Mouse (Mus musculus) midbrain, embryonic 13.5 days (tissue): Measurements from ENCODE around the gene Garnl3. TPM values are rescaled to one million over a fixed set of nuclear protein-coding genes. Genes with fewer than 3 reads are reported as not detected.

Experiments used
- ATAC-seq: fragments of 200-750 bp; cut with Nextera tagmentation; 2 replicates; pipeline ENCODE4 v1.8.0; 2017; ENCODE audit warnings: mild to moderate bottlenecking, moderate TSS enrichment, moderate library complexity
- H3K27ac ChIP-seq: fragments of 300-500 bp; sonication (generic); 2 replicates; pipeline ENCODE4 v1.5.1; 2015; ENCODE audit warnings: inconsistent platforms, mild to moderate bottlenecking, moderate library complexity
- H3K27me3 ChIP-seq: fragments of 300-500 bp; sonication (generic); 2 replicates; pipeline ENCODE4 v1.6.1; 2015; ENCODE audit warnings: mild to moderate bottlenecking, inconsistent platforms
- H3K36me3 ChIP-seq: fragments of 300-500 bp; sonication (generic); 2 replicates; pipeline ENCODE4 v1.6.1; 2015; ENCODE audit warnings: mild to moderate bottlenecking, inconsistent platforms
- H3K4me1 ChIP-seq: fragments of 300-500 bp; sonication (generic); replicated peaks from 2 replicates; pipeline ENCODE4 v1.6.1; 2015; ENCODE audit warnings: inconsistent platforms
- H3K4me2 ChIP-seq: fragments of 300-500 bp; sonication (generic); replicated peaks from 2 replicates; pipeline ENCODE4 v1.6.1; 2015; ENCODE audit warnings: moderate library complexity, mild to moderate bottlenecking, inconsistent platforms
- H3K4me3 ChIP-seq: fragments of 300-500 bp; sonication (generic); replicated peaks from 2 replicates; pipeline ENCODE4 v1.5.1; 2015; ENCODE audit warnings: mild to moderate bottlenecking, inconsistent platforms
- H3K9ac ChIP-seq: fragments of 300-500 bp; sonication (generic); replicated peaks from 2 replicates; pipeline ENCODE4 v1.6.1; 2015; ENCODE audit warnings: mild to moderate bottlenecking, inconsistent platforms
- H3K9me3 ChIP-seq: fragments of 300-500 bp; sonication (generic); 2 replicates; pipeline ENCODE4 v1.6.1; 2016; ENCODE audit warnings: mild to moderate bottlenecking, inconsistent platforms
- WGBS: fragments of 180-500 bp; shearing (Covaris S2); methylation state at CpG from one replicate; pipeline ENCODE4 v1.1.7; 2015; 5-methylcytosine and 5-hydroxymethylcytosine counted together
- polyA plus RNA-seq: library from polyadenylated mRNA; unstranded; fragments of >200 nt; fragmentation: Nextera tagmentation; extraction: Ambion mirVana; gene quantifications from 2 replicates; pipeline ENCODE4 v1.2.1, GENCODE M21; 2015

The Garnl3 gene
- polyA plus RNA-seq, 1 experiment from 2014 or later: 24.2 TPM

DNA sequence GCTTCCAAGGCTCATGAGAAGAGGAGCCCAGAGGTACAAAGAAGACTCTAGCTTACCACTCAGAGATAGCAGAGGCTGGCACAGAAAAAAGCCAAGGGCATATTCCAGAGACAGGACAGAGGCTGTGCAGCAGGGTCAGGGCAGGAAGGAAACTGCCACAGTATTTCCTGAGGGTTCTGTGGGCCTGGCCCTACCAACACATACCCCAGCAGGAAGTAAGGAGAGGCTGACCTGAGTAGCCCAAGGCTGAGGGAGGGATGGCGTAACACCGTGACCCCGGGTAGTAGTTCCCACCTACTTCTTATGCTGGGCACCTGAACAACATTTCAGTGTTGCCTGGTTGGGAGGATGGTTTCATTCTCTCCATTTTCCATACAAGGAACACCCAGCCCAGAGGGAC, 35.6 kb upstream of the Garnl3 start:
- Histone ChIP-seq H3K9me3 (no peaks in the 10 kb centered on the region), H3K27me3 (no peaks in the 10 kb centered on the region), H3K4me1 (peaks cover 5% of the 10 kb centered on the region), H3K4me2 (no peak overlapping the region), H3K36me3 (peaks cover 70% of the 10 kb centered on the region), H3K27ac (no peak overlapping the region), H3K9ac (no peak overlapping the region), H3K4me3 (no peak overlapping the region)
- WGBS: 95% methylated on average over 3 of the region's 3 CpGs
- no peak for ATAC-seq

DNA sequence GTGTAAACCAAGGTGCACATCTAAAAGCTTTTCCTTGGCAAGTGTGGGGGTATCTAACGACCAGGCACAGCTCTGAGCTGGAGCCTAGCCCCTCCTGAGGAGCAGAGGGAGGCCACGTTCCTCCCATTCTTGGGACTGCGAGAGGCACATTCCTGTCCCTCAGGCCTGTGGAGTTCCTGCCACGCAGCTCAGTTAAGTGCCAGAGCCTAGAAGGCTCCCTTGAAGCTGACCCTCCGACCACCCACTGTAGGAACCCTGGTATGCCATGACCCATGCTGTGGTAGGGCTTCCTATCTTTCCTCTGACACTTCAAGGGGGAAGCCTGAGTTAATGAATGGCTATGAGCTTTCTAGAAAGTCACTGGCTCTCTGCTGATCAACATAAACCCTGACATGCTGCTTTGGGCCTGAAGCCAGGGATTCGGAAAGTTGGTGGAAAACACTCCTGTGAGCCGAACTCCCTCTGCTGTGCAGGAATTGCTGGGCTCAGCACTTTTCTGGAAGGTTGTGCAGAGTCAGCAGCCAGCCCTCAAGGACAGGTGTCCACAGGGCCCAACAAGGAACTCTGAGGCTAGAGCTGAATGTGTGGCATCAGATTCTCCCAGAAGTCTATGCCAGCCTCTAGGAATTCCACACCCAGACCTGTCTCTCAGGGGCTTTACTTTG, 34.4 kb upstream of the Garnl3 start:
- Histone ChIP-seq H3K4me2 (no peak overlapping the region), H3K27ac (no peak overlapping the region), H3K4me1 (no peaks in the 10 kb centered on the region), H3K27me3 (no peaks in the 10 kb centered on the region), H3K4me3 (no peak overlapping the region), H3K9me3 (no peaks in the 10 kb centered on the region), H3K9ac (no peak overlapping the region), H3K36me3 (peaks cover 75% of the 10 kb centered on the region)
- no peak for ATAC-seq
- WGBS: 67% methylated on average over 7 of the region's 7 CpGs

DNA sequence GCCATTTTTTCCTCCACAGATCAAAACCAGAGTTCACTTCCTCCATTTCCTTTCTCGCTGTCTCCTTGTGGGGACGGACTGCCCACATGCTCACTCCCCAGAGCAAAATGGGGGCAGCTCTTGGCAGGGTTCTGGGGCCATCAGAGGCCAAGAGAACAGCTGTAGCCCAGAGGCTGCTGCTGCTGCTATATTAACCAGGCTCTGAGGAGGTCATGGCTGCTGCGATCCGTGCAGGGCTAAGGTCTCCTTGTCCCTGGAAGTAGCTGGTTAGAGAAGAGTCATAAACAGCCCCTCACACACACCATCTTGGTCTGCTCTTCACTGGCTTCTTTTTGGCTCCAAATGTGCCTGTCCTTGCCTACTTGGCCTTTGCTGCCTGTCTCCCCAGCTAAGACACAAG, 33.8 kb upstream of the Garnl3 start:
- Histone ChIP-seq H3K36me3 (peaks cover 71% of the 10 kb centered on the region), H3K9me3 (no peaks in the 10 kb centered on the region), H3K27me3 (no peaks in the 10 kb centered on the region), H3K4me3 (no peak overlapping the region), H3K4me2 (no peak overlapping the region), H3K27ac (no peak overlapping the region), H3K4me1 (no peaks in the 10 kb centered on the region), H3K9ac (no peak overlapping the region)
- WGBS: 91% methylated on average over 4 of the region's 4 CpGs
- no peak for ATAC-seq

DNA sequence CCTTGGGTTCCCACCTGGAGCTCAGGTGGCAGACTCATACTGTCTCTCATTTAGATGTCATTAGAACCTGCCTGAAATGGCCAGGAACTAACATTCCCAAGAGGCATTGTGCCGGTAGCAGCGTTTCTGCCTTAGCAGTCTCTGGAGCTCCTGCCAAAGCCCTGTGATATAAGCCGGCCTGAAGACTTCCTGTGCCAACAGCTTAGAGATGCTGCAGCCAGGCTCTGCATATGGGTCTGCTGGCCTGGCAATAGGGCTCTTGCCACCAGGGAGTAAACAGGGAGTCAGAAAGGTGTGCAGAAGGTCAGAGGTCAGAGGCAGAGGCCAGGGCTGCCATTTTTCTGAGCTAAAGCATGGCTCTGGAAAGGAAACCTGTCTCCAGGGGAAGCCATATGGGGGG, 33.2 kb upstream of the Garnl3 start:
- WGBS: 89% methylated on average over 3 of the region's 3 CpGs
- no peak for ATAC-seq
- Histone ChIP-seq H3K27me3 (no peaks in the 10 kb centered on the region), H3K4me2 (no peak overlapping the region), H3K9me3 (no peaks in the 10 kb centered on the region), H3K27ac (no peak overlapping the region), H3K4me1 (no peaks in the 10 kb centered on the region), H3K9ac (no peak overlapping the region), H3K36me3 (peaks cover 77% of the 10 kb centered on the region), H3K4me3 (no peak overlapping the region)

DNA sequence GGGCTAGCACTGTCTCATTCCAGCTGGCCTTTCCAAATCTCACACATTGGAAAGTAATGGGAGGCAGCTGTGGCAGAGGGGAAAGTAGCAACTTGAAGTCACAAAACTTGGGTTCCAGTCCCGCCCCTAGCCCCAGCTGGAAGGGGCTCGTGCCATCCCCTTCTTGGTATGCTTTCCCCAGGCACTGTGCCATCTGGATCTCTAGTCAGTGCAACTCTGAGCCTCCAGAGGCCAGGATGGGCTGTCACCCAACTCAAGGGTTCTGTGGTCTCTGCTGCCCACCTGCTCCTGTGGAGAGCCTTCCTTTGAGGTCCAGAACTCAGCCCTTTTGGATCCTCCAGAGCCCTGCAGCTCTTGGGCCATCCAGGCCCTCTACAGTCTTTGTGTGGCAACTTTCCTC, 30.7 kb upstream of the Garnl3 start:
- Histone ChIP-seq H3K9me3 (no peaks in the 10 kb centered on the region), H3K4me2 (no peak overlapping the region), H3K4me1 (no peaks in the 10 kb centered on the region), H3K27me3 (no peaks in the 10 kb centered on the region), H3K9ac (no peak overlapping the region), H3K4me3 (no peak overlapping the region), H3K36me3 (peaks cover 80% of the 10 kb centered on the region), H3K27ac (no peak overlapping the region)
- WGBS: 93% methylated on average over 2 of the region's 2 CpGs
- ATAC-seq: no peak

DNA sequence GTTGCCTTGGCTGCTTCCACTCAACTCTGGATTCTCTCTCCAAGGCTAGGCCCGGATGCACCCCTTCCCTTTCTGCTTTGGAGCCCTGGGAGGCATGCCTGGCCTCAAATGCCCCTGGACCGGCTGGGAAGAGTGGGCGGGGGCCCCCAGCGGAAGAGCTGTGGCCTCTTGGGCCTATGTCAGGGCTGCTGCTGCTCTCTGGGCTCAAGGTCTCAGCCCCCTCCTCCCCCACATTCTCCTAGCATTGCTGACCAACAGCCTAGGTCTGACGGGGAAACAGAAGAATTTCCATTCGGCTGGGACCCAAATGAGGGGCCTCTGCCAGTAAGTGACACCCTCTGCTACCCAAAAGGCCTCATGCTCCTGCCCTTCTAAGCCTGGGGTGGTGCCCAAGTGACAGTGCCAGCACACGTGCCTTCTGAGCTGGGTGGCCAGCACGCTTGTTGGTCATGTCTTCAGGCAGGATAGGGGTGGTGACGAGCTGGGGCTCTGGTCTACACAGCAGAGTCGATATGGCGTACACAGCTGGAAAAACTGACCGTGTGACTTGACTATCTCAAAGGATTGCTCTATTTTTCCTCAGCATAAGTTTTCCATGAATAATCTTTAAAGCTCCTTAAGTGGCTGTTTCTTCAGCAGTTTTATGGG, 29.0 kb upstream of the Garnl3 start:
- no peak for ATAC-seq
- H3K27ac ChIP-seq: no peak overlapping the region
- no peaks in the 10 kb centered on the region for H3K4me1 ChIP-seq
- no peaks in the 10 kb centered on the region for H3K9me3 ChIP-seq
- no peak overlapping the region for H3K4me3 ChIP-seq
- WGBS: 79% methylated on average over 12 of the region's 12 CpGs
- H3K4me2 ChIP-seq: no peak overlapping the region
- no peaks in the 10 kb centered on the region for H3K27me3 ChIP-seq
- H3K9ac ChIP-seq: 0 out of 2 replicates have a peak overlapping the region, but pooled peaks have one; percentile 6
- H3K36me3 ChIP-seq: peaks cover 72% of the 10 kb centered on the region

DNA sequence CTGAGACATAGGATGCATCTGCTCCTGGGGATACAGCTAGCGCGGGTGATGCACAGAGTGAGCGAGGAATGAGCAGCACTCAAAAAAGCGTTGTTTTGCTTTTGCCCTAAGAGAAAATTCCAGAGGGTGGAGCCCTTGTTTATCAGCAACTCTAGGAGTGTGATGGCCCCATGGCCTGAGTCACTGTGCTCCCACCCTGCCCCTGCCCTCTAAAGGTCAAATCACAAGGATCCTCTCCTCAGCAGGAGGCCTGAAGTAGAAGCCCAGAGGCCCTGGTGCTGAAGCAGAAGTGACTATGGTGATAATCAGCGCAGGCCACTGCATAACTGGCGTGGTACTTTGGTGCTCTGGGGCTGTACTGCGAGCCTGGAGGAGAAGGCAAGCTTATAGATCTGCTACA, 28.1 kb upstream of the Garnl3 start:
- Histone ChIP-seq H3K9ac (no peak overlapping the region), H3K4me2 (no peak overlapping the region), H3K27ac (no peak overlapping the region), H3K9me3 (no peaks in the 10 kb centered on the region), H3K36me3 (peaks cover 67% of the 10 kb centered on the region), H3K4me1 (no peaks in the 10 kb centered on the region), H3K4me3 (no peak overlapping the region), H3K27me3 (no peaks in the 10 kb centered on the region)
- 93% methylated on average over 7 of the region's 7 CpGs for WGBS
- no peak for ATAC-seq

DNA sequence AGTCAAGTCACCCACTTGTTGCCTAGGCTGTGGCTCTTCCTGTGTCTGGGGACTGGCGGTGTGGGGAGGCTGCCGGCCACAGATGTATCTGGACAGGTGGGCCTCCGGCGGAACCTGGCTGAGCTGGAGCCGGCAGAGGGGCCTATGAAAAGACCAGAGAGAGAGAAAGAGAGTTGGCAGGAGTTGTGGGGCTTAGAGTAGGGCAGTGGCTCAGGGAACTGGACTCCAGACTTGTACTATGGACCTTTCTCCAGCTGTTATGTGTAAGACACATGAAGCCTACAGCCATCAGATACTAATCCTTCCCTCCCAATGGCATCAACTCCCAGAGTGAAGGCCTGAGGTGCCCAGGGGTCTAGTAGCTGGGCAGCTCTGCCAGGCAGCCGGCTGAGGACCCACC, 27.4 kb upstream of the Garnl3 start:
- WGBS: 92% methylated on average over 6 of the region's 6 CpGs
- no peak for ATAC-seq
- peaks cover 67% of the 10 kb centered on the region for H3K36me3 ChIP-seq
- H3K4me3 ChIP-seq: no peak overlapping the region
- H3K27ac ChIP-seq: no peak overlapping the region
- H3K4me2 ChIP-seq: no peak overlapping the region
- H3K4me1 ChIP-seq: no peaks in the 10 kb centered on the region
- H3K27me3 ChIP-seq: no peaks in the 10 kb centered on the region
- H3K9ac ChIP-seq: no peak overlapping the region
- H3K9me3 ChIP-seq: no peaks in the 10 kb centered on the region

DNA sequence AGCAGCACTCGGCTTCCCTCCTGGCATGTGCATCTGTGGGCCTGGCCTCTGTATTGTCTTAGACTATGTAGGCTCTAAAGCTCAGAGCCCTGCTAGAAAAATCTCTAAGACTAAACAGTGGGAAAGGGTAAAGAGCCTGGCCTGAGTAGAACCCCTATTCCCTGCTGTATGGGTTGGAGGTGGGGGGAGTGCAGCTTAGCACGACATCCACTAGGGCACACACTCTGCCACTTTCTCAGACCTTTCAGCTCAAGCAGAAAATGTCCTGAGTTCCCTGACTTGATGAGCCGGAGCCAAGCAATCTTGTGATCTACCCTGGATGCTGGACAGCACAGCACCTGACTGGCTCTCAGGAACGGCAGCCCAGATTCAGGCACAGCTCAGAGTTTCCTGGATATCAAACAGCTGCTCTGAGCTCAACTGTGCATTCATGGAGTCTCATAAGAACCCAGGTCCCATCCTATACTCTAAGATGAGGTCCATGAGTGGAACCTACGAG, 24.9 kb upstream of the Garnl3 start:
- no peak overlapping the region for H3K27ac ChIP-seq
- peaks cover 57% of the 10 kb centered on the region for H3K36me3 ChIP-seq
- H3K4me2 ChIP-seq: no peak overlapping the region
- no peaks in the 10 kb centered on the region for H3K9me3 ChIP-seq
- WGBS: 78% methylated on average over 5 of the region's 5 CpGs
- ATAC-seq: no peak
- no peaks in the 10 kb centered on the region for H3K4me1 ChIP-seq
- no peaks in the 10 kb centered on the region for H3K27me3 ChIP-seq
- no peak overlapping the region for H3K4me3 ChIP-seq
- H3K9ac ChIP-seq: no peak overlapping the region

DNA sequence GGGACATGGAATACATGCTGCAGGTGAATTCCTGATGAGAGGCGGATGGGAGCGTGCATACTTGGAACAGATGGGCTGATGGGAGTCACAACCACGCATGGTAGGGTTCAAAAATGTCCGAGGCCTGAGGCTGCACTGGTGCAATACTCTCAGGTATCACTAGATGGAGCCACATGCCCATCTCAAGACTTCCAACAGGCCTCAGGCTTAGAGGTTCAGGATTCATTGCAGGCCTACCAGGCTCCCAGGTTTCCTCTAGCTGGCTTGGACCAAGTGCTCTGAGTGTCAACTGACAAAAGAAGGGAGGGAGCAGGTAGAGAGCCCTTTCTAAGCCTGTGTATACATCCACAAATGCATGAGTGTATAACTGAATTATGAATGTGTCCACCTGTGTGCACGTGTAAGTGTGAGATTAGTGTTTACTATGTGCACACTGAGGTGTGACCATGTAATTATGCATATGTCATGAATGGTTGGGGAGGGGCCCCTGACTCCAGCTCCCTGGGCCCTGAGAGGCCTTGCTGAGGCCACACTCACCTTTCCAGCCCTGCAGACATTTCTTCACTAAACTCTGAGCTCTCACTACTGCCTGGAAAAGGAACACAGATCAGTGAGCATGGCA, 23.4 kb upstream of the Garnl3 start:
- no peak overlapping the region for H3K27ac ChIP-seq
- no peaks in the 10 kb centered on the region for H3K9me3 ChIP-seq
- no peak overlapping the region for H3K4me2 ChIP-seq
- ATAC-seq: peak; percentile 72
- 26% methylated on average over 5 of the region's 5 CpGs for WGBS
- H3K4me3 ChIP-seq: no peak overlapping the region
- peaks cover 57% of the 10 kb centered on the region for H3K36me3 ChIP-seq
- no peaks in the 10 kb centered on the region for H3K4me1 ChIP-seq
- H3K27me3 ChIP-seq: no peaks in the 10 kb centered on the region
- no peak overlapping the region for H3K9ac ChIP-seq

DNA sequence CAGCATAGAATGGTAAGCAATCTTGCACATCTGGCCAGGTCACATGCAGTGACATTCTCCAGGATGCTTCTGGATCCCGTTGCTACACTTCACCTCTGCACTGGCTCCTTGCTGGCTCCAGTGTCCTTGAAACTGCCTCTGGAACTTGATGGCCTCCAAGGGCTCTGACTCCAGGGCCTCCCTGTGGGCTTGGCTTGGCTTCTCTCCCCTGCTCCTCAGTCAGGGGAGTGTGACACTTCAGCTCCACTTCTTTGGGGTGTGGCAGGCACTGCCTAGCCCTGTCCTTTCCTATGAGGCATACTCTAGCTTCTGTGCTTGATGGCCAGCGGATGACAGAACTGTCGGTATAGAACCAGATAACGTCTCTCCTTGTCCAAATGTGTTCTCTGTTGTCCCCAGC, 15.5 kb upstream of the Garnl3 start:
- no peak overlapping the region for H3K27ac ChIP-seq
- H3K9ac ChIP-seq: no peak overlapping the region
- H3K36me3 ChIP-seq: peaks cover 60% of the 10 kb centered on the region
- no peak for ATAC-seq
- H3K27me3 ChIP-seq: no peaks in the 10 kb centered on the region
- no peaks in the 10 kb centered on the region for H3K9me3 ChIP-seq
- no peak overlapping the region for H3K4me2 ChIP-seq
- H3K4me1 ChIP-seq: no peaks in the 10 kb centered on the region
- 93% methylated on average over 4 of the region's 4 CpGs for WGBS
- H3K4me3 ChIP-seq: no peak overlapping the region

DNA sequence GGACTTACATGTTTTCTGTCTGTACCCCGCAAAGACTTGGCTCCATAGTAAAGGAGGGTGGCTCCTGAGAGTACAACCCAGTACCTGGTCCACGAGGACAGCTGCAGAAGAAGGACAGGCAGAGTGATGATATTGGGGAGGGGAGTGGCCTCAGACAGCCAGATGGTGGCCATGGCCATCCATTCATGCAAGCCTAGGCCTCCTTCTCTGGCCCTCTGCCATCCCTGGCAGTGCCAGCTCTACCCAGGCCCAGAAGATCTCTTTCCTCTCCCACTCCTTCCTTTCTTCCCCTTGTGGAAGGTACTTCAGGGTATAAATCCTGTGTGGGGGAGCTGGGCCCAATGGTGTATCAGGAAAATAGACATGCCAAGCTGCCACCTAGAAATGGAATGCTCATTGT, 11.8 kb upstream of the Garnl3 start:
- no peak overlapping the region for H3K27ac ChIP-seq
- 92% methylated on average over 2 of the region's 2 CpGs for WGBS
- no peaks in the 10 kb centered on the region for H3K9me3 ChIP-seq
- H3K4me3 ChIP-seq: no peak overlapping the region
- no peak for ATAC-seq
- no peaks in the 10 kb centered on the region for H3K27me3 ChIP-seq
- no peaks in the 10 kb centered on the region for H3K4me1 ChIP-seq
- H3K4me2 ChIP-seq: no peak overlapping the region
- H3K9ac ChIP-seq: no peak overlapping the region
- H3K36me3 ChIP-seq: peaks cover 59% of the 10 kb centered on the region
